Mouse (Mus musculus) spleen, adult 2 months (tissue): ENCODE data around the gene Cmip.

Experiments used
- CTCF ChIP-seq: fragments of 200-500 bp; IDR thresholded peaks from 2 replicates; pipeline ENCODE4 v1.5.1; 2011; ENCODE audit warnings: mild to moderate bottlenecking, inconsistent platforms; ENCODE audit not compliant: insufficient read depth, insufficient read length, insufficient replicate concordance; ENCODE audit errors: extremely low read depth
- POLR2A ChIP-seq: fragments of 200-500 bp; IDR thresholded peaks from 2 replicates; pipeline ENCODE4 v1.6.1; 2011; ENCODE audit warnings: low read depth, low read length, inconsistent platforms

- TF ChIP-seq POLR2A (no peak), CTCF (no peak)
These were observed 51.6 kb downstream of the Cmip start for GRCm38 (mm10) chr8:117308303-117309095.
